Mouse (Mus musculus): ENCODE results near the gene Pkn3.
"Not testable (repeated sequence)": the region's sequence is repeated elsewhere in the genome, so short reads cannot be mapped to it uniquely, and the experiment has no call there.

Pkn3 gene
- long read RNA-seq, experiment 1, result 0 reads
- long read RNA-seq, experiment 2, result 0 reads

GRCm38 (mm10) chr2:30077502-30078348 lies at the start of gene Pkn3:
TSS of gene Pkn3 (plus strand) at chr2:30077684.
- intact Hi-C loops (cut with DNase I), result no loop called here

GRCm38 (mm10) chr2:30032244-30032846 lies 45.1 kb upstream of the Pkn3 start:
- intact Hi-C loops (cut with DNase I), result no loop called here

- intact Hi-C loops (cut with DNase I), result no loop called here
Observed at GRCm38 (mm10) chr2:30032957-30033356, 44.5 kb upstream of the Pkn3 start.

- intact Hi-C loops (cut with DNase I), result no loop called here
Observed at GRCm38 (mm10) chr2:30037762-30038161, 39.7 kb upstream of the Pkn3 start.

GRCm38 (mm10) chr2:30038370-30038769 lies 39.1 kb upstream of the Pkn3 start:
- intact Hi-C loops (cut with DNase I), result no loop called here

- intact Hi-C loops (cut with DNase I), result no loop called here
Observed at GRCm38 (mm10) chr2:30039687-30040086, 37.8 kb upstream of the Pkn3 start.

- intact Hi-C loops (cut with DNase I), result loop anchor here (2.0 kb wide), 1 partner anchor 54 kb away; no protein-coding TSS in a partner anchor
Observed at GRCm38 (mm10) chr2:30042445-30042844, 35.0 kb upstream of the Pkn3 start.

- intact Hi-C loops (cut with DNase I), result no loop called here
Observed at GRCm38 (mm10) chr2:30044550-30044949, 32.9 kb upstream of the Pkn3 start.

- intact Hi-C loops (cut with DNase I), result no loop called here
Observed at GRCm38 (mm10) chr2:30047127-30047526, 30.4 kb upstream of the Pkn3 start.

- intact Hi-C loops (cut with DNase I), result no loop called here
Observed at GRCm38 (mm10) chr2:30048101-30048501, 29.4 kb upstream of the Pkn3 start.

GRCm38 (mm10) chr2:30048699-30049388 lies 28.6 kb upstream of the Pkn3 start, which contains the start of gene Wdr34:
TSS of gene Wdr34 (minus strand) at chr2:30048881.
- intact Hi-C loops (cut with DNase I), result no loop called here

- intact Hi-C loops (cut with DNase I), result no loop called here
Observed at GRCm38 (mm10) chr2:30049831-30050230, 27.7 kb upstream of the Pkn3 start.

- intact Hi-C loops (cut with DNase I), result no loop called here
Observed at GRCm38 (mm10) chr2:30051992-30052761, 25.3 kb upstream of the Pkn3 start.

GRCm38 (mm10) chr2:30055310-30055709 lies 22.2 kb upstream of the Pkn3 start:
- intact Hi-C loops (cut with DNase I), result not testable (repeated sequence)

GRCm38 (mm10) chr2:30056736-30057135 lies 20.7 kb upstream of the Pkn3 start:
- intact Hi-C loops (cut with DNase I), result no loop called here

- intact Hi-C loops (cut with DNase I), result no loop called here
Observed at GRCm38 (mm10) chr2:30057223-30057904, 20.1 kb upstream of the Pkn3 start, which contains the start of gene Set. TSS of gene Set (plus strand) at chr2:30057378.

GRCm38 (mm10) chr2:30058418-30058817 lies 19.1 kb upstream of the Pkn3 start:
- intact Hi-C loops (cut with DNase I), result no loop called here

GRCm38 (mm10) chr2:30061215-30062166 lies 16.0 kb upstream of the Pkn3 start:
- intact Hi-C loops (cut with DNase I), result no loop called here

Measured in adrenal gland (tissue).